Mouse (Mus musculus) adrenal gland, postnatal 4 days (tissue): ENCODE results near the gene Fam19a3. TPM values are rescaled to one million over a fixed set of nuclear protein-coding genes. Genes with fewer than 3 reads are reported as not detected.
"Not testable (repeated sequence)": the region's sequence is repeated elsewhere in the genome, so short reads cannot be mapped to it uniquely, and the experiment has no call there.

Experiments used
- DNase-seq, 2 experiments: peaks; one replicate each; pipeline ENCODE4 v3.0.0; 2021 to 2022; ENCODE audit warnings: low spot score in 2 of 2, mixed read lengths in 2 of 2
- total RNA-seq, 2 experiments: library from RNA; stranded (reverse); gene quantifications; 2 replicates each; pipeline ENCODE4 v1.2.3; 2021

The Fam19a3 gene
- total RNA-seq, 2 experiments from 2014 or later: 1.2 to 1.3 TPM

DNA sequence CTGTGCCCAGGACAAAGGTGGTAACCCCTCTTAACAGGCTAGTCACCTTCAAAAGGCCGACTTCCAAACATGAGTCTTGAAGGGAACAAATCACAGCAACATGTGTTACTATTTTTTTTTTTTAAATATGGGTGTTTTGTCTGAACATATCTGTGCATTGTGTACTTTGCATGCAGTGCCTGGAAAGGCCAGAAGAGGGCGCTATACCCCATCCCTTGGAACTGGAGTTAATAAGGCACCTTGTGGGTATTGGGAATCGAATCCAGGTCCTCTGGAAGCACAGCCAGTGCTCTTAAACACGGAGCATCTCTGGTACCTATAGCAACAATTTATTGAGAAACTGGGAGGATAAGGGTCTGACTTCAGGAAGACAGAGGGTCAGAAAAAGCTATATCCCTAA, 16.6 kb downstream of the Fam19a3 start:
- no peak for DNase-seq

DNA sequence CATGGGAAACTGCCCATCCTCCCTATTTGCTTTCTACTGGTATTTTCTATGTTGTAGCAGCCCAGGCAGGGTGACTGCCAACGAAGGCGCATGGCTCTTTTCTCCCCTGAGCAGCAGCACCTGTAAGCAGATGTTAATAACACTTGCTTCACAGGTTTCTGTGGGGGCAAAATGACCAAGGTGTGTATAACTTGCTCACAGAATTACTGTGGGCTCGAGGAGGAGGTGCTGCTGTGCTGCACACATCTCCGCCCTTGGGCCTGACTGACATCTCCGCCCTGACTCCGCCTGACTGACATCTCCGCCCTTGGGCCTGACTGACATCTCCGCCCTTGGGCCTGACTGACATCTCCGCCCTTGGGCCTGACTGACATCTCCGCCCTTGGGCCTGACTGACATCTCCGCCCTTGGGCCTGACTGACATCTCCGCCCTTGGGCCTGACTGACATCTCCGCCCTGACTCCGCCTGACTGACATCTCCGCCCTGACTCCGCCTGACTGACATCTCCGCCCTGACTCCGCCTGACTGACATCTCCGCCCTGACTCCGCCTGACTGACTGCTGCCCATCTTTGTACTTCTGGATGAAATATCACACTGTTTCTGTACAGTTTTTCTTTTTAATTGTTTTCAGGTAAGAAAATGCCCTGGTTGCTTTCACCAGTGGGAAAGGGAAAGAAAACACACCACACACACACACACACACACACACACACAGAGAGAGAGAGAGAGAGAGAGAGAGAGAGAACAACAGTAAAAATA, 19.4 kb downstream of the Fam19a3 start:
- not testable (repeated sequence) for DNase-seq

DNA sequence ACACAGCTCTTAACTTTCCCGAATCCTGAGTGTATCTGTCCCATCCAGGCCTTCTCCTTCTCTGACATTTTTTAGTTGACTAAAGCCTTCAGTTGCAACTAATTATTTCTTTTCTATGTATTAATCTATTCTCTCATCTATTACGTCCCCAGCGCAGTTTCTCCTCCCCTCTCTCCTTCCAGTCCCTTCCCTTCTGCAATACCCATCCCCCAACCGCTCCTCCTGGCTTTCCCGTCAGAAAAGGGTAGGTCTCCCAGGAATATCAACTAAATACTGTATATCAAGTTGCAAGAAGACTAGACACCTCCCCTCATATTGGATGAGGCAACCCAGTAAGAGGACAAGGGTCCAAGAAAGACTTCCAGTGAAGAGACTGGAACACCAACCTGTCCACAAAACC, 22.8 kb downstream of the Fam19a3 start:
- DNase-seq: no peak

DNA sequence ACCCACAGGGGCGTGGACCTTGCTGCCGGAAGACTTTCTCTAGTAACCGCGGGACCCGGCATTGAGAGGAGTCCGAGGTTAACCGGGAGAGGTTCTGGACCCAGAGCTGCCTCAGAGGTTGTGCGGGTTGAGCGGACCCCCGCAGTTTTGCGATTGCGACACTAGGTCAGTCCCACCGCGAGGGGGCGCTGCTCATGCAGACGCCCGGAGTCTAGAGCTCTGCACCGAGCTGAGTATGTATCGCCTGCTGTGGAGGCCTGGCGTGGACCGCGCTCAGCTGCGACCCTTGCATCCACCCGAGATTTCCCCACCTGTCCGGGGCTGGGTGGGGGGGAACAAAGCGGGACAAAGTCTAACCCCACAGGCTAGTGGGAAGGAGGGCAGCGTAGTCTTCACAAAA, 23.2 kb downstream of the Fam19a3 start:
- peak; percentile 36 to 43 for DNase-seq

DNA sequence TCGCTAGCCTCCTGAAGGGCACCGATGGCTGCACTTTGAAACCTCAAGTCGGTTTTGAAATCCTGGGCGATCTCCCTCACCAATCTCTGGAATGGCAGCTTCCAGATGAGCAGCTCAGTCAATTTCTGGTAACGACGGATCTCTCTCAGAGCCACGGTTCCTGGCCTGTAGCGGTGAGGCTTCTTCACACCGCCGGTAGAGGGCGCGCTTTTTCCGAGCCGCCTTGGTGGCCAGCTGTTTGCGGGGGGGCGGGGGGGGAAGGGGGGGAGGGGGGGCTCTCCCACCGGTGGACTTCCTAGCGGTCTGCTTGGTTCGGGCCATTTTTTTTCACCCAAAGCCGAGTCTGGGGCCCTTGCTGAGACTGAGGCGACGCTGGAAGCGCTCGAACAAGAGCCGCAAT, 28.8 kb downstream of the Fam19a3 start:
- DNase-seq: not testable (repeated sequence)

DNA sequence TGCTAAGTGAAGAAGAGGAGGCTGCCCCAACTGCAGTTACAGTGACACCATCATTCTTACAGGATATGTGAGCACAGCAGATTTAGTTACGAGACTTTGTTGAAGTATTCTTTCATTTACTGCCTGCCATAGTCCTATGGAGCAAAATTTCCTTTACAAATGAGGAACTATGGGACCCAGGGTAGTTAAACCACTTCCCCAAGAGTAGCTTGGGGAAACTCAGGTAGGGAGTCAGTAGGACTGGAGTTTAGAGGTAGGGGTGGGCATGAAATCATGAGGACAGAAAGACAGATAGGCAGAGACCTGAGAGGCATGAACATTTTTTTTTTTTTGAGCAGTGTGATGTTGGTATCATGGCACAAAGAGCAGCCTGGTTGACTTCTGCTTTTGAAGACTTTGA, 37.8 kb downstream of the Fam19a3 start:
- no peak for DNase-seq

DNA sequence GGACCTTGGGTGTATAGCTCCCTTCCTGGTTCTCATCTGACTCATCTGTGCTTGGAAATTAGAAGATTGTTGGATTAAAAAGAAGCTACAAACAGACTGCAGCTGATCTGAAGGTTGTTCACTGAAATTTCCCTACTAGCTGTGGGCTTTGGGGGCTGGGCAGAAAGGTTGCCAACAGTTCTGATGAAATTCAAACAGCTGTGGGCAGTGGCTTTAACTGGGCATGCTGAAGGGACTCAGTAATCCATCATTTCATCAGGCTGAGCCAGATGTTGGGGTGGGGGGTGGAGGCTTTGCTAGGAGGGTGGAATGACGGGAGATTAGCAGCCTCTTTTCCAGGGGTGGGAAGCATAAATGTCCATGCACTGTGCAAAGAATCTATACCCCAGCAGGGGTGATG, 38.5 kb downstream of the Fam19a3 start:
- DNase-seq: no peak

DNA sequence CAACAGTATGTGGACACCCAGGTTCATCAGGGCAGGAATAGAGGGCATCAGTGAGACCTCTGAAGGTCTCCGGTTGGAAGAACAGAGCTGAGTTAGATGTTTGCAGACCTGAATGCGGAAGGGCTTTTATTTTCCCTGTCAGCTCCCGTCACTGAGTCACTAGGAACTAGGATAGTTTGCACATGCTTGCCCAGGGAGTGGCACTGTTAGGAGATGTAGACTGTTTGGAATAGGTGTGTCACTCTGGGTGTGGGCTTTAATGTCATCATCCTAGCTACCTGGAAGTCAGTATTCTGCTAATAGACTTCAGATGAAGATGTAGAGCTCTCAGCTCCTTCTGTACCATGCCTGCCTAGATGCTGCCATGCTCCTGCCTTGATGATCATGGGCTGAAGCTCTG, 39.7 kb downstream of the Fam19a3 start:
- DNase-seq: no peak

DNA sequence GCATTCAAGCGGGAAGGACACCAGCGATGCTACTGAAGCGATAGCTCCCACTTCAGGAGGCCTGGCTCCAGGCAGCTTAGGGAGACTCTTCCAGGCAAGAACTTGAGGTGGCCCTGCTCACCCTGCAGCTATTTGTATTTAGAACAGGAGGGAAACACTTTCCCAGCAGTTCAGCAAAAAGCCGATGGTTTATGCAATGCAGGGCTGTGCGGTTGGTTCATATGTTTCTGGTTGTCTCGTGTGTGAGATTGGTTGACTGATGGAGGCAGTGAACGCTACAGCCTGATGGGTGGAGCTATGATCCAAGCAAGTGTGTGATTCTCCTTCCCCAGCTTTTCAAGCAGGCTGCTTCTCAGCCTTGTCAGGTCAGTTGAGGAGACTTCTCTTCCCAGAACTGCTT, 47.0 kb downstream of the Fam19a3 start:
- no peak for DNase-seq

DNA sequence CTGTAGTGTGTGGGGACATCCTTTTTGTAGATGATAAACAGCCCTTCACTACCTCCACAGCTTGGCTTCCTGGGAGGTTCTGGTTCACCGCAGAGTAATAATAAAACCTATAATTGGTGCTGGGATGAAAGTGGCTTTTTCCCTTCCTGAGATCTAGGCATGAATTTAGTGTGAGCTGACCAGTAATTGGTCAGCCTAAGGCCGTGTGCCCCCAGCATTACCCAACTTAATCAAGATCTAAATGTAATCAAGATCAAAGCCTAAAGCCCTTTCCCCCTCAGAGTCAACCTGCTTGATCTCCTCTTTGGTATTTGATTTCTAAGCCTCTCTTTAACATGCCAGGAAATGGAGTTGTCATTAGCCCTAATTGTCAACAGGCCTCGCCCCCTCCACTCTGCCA, 48.7 kb downstream of the Fam19a3 start:
- DNase-seq: no peak

DNA sequence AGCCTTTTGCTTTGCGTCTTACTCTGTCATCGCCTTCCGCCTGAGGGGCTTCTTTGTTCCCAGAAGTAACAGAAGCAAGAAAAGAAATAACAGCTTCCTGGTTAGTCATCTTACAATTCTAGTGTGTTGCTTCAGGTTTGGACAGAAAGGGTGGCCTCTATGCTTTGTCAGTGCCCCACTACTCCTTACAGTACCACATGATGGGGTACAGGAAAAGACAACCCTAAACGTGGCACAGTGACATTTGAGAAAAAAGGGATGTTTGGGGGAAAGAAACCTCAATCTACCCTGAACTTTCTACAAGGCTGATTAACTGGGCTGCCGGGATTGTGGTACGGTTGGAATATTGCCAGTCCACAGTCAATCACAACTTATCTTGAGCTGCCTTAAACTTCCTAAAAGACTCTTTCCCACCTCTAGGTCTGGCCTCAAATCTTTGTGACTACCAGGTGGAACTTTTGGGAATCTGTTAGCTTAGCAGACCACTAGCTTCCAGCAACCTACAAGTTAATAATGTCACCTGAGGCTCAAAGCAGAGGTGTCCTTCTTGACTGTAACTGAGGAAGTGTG, 52.3 kb downstream of the Fam19a3 start:
- no peak for DNase-seq

Other genes with a start within 250 kb of the Fam19a3 start
- gene Slc16a1, start 143.2 kb downstream of the Fam19a3 start, total RNA-seq: 10 to 100 TPM; 57.6 to 63.5 TPM
- 1 to 10 TPM; 8.8 to 9.2 TPM for gene Ppm1j, start 784 bp downstream of the Fam19a3 start, total RNA-seq
- 100 to 1,000 TPM; 190 to 195 TPM for gene Rhoc, start 6.5 kb upstream of the Fam19a3 start, total RNA-seq
- gene Mov10, start 36.7 kb upstream of the Fam19a3 start, total RNA-seq: 10 to 100 TPM; 49.0 to 52.8 TPM
- 10 to 100 TPM; 32.3 to 33.1 TPM for gene St7l, start 82.2 kb upstream of the Fam19a3 start, total RNA-seq
- 10 to 100 TPM; 94.3 to 96.4 TPM for gene Capza1, start 82.7 kb upstream of the Fam19a3 start, total RNA-seq
- 10 to 100 TPM; 11.4 to 12.6 TPM for gene Wnt2b, start 180.1 kb upstream of the Fam19a3 start, total RNA-seq